Mouse (Mus musculus) layer of hippocampus, postnatal 25 days (tissue): ENCODE results near the gene Sez6. TPM values are rescaled to one million over a fixed set of nuclear protein-coding genes. Genes with fewer than 3 reads are reported as not detected.

Source experiments
- DNase-seq, 2 experiments: peaks; one replicate each; pipeline ENCODE4 v3.0.0; 2022; ENCODE audit warnings: mixed read lengths in 2 of 2, low spot score in 1 of 2; ENCODE audit errors: extremely low spot score in 1 of 2
- total RNA-seq, 2 experiments: library from RNA; stranded (reverse); gene quantifications; 2 replicates each; pipeline ENCODE4 v1.2.3; 2021

Sez6 gene
- total RNA-seq, 2 experiments from 2014 or later = 162 to 174 TPM

GRCm38 (mm10) chr11:77903761-77904160 lies 26.8 kb upstream of the Sez6 start:
- no peak for DNase-seq

DNA sequence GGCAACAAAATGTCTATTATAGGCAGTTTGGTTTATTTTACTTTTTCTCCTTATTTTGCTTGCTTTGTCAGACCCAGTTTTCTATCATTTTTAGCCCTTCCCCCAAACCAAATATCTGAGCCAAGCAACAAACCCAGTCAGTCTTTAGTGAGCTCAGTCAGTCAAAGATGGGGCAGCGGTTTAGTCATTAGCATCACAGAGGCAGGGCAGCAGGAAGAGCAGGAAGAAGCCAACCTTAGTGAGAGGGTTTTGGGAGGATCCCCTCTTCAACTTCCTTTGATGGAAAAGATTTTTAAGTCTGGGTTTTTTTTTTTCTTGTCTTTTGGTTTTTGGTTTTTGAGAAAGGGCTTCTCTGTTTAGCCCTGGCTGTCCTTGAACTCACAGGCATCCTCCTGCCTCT lies 25.9 kb upstream of the Sez6 start:
- no peak for DNase-seq

- no peak for DNase-seq
These were observed 24.4 kb upstream of the Sez6 start for GRCm38 (mm10) chr11:77906097-77906687.

DNA sequence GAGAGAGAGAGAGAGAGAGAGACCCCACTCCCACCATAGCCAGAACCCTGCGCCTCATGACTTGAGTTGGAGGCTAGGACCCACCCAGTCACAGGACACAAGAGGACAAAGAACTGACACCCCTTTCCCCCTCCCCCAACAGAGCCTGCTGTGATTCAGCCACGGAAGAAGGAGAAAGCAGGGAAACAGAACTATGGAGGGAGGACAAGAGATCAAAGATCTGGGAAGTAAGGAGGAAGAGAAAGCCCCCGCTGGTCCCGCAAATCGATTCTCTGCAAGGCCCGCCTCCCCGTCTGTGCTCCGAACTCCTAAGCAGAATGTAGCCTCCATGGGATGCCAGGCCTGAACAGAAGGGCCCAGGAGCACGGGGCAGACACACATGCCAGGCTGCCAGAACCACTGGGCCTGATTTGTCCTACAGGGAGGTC lies 23.8 kb upstream of the Sez6 start:
- DNase-seq = no peak

DNA sequence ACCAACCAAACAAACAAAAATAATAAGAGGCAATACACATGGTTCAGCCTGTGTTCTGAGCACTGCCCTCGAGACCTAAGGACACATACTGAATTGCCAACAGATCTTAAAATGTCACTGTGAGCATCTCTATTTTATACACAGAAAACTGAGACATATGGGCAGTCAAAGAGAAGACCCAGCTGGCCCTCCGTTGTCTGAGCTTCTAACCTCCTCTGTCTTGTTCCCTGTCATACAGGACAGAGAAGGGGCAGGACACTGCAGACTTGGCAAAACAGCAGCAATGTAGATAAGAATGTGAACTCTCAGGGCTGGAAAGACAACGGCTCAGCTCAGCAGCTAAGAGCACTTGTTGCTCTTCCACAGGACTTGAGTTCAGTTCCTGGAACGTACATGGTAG lies 22.1 kb upstream of the Sez6 start:
- no peak for DNase-seq

GRCm38 (mm10) chr11:77909376-77909775 lies 21.2 kb upstream of the Sez6 start:
- no peak for DNase-seq

DNA sequence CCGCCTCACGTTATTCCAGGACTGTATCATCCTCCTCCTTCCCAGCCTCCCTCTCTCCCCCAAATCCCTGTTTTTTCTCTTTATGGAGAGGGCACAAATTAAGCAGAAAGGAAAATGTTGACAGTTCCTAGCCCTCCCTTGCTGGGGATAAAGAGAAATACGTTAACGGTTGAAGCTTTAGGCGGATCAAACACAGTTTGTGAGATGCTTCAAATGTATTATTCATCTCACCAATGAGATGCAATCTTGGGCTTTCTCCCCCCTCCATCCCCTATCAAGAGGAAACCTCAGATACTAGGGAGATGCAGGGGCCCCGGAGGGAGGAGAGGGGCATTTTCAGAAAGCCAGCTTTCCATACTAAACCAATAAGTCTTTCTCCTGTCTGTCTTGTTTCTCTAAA lies 20.8 kb upstream of the Sez6 start:
- DNase-seq = no peak

DNA sequence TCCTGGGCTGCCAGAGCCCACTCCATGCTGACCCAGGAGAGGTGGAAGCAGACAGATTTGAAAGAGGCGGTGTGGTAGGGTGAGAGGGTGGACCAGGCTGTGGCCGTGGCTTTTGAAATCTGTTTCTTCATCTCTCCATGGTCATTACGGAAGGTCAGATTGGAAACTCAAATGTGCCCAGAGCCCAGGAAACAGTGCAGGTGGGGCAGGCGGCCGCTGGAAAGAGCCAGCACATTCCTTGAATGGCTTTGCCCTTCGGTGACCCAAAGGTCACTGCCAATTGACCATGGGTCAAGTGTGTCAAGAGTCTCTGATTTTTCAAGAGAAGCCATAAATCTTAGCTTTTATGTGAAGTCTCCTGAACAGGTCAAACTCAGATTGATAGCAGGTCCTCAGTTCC lies 17.1 kb upstream of the Sez6 start:
- no peak for DNase-seq

GRCm38 (mm10) chr11:77914598-77915260 lies 15.9 kb upstream of the Sez6 start:
- no peak for DNase-seq

DNA sequence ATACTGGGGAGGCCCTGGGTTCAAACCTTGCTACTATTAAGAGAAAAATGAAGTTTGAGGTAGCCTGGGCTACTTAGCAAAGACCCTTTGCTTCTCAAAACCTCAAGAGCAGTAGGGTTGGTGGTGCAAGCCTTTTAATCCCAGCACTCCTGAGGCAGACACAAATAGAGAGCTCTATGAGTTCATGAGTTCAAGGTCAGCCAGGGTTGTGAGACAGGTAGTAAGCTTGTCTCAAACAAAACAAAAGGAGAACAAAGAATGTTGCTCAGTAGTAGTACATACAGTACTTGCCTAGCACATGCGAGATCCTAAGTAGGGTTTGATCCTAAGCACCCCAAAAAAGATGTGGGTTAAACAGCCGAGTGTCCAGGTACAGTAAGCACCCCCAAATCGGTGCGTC lies 13.9 kb upstream of the Sez6 start:
- no peak for DNase-seq

DNA sequence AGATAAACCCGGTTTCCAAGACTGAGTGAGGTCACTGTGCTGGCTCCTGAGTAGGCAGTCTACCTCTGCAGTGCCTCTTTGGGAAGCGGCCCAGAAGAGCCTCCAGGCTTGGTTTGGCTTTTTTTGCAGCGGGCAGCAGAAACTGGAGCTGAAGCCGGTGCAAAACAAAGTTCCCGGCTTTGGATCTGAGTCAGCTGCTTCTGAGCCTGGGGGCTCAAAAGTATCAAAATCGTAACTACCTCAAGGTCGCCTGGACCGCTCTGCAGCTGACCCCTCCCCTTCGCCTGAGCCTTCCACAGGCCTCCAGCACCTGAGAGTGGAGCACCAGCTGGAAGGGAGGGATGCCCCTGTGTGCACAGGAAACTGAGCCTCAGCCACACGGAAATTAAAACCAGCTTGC lies 13.4 kb upstream of the Sez6 start:
- DNase-seq = no peak

DNA sequence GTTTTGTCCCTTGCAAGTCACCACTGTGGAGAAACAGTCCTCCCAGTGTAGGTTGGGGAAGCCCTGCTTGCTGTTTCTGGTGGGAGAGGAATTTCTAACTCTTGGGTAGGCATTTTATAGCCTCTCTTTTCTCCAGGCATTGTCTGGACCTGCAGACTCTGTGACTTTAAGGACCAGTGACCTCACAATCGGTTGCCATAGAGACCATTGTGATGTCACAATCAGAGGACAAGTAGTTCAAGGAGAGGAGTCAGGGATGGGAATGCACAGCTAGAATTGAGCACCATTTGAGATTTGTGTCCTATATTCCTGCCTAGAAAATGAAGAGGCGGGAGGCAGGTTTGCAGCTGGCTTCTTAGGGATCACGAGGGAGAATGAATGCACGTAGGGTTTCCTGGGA lies 7.3 kb upstream of the Sez6 start:
- no peak for DNase-seq

DNA sequence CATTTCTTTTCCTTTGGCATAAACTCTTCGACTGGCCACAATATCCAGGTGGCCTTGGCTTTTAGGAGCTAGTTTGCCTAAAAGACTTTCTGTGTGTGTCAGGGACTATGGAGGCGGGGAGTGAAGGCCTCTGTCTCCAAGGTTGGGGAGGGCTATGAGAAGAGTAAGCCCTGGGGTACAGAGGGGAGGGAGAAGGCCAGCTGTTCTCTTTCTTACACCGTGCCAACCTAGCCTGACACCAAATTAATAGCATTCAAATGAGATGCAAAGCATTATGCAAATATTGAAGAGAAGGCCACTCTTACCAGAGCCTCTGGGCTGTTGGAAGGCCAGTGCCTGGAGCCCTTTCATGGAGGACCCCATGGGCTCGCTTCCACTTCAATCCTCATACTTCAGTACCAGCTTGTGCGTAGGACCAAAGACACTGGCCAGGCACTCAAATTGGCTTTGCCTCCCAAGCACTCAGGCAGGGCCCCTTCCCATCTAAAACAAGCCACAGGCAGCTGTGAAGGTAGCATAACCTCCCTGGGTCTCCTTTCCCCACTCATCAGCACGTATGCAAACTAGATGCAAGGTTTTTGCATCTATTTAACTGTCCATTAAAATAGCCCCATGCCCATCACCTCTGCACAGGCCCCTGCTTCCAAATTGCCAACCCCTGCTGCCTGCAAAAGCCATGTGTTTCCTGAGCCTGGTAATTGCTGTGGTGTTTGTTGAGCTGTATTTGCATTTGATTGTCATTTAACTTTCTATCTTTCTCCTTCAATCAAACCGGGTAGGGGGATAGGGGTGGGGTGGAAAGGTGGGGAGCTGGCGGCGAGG lies 4.6 kb upstream of the Sez6 start:
- DNase-seq = no peak

GRCm38 (mm10) chr11:77926666-77927065 lies 3.9 kb upstream of the Sez6 start:
- DNase-seq = no peak

- DNase-seq = no peak
These were observed 2.8 kb upstream of the Sez6 start for GRCm38 (mm10) chr11:77927837-77928236.

GRCm38 (mm10) chr11:77931541-77932433 lies 1.2 kb downstream of the Sez6 start:
- DNase-seq = no peak

GRCm38 (mm10) chr11:77932576-77932975 lies 2.0 kb downstream of the Sez6 start:
- no peak for DNase-seq

- no peak for DNase-seq
These were observed 3.5 kb downstream of the Sez6 start for GRCm38 (mm10) chr11:77934111-77934521.

GRCm38 (mm10) chr11:77934568-77935311 lies 4.1 kb downstream of the Sez6 start:
- DNase-seq = no peak

- DNase-seq = no peak
These were observed 6.2 kb downstream of the Sez6 start for GRCm38 (mm10) chr11:77936846-77937245.
